Comparison of ENCODE assay signal across 8 mouse cellular contexts in genomic region chr17:43581012-43581467, GRCm38 (mm10). TPM values are rescaled to one million over a fixed set of nuclear protein-coding genes. Genes with fewer than 3 reads are reported as not detected.
DNase-seq lines count a peak whose midpoint lies in the region; ATAC-seq and TF ChIP-seq lines count a peak whose summit lies in the region.

No protein-coding gene starts in this region.

- peak; percentile 10 for DNase-seq in urinary bladder, postnatal 14 days (ENCODE audit: low spot score)
- DNase-seq in urinary bladder, adult 18-20 months (ENCODE audit: low spot score in 2 of 2) = no peak
- peak; percentile 33 to 53 for DNase-seq in heart, adult 9 months (ENCODE audit: low spot score in 2 of 2)
- DNase-seq in kidney, adult 2 months = peak; percentile 40
- peak; percentile 30 for DNase-seq in lung, postnatal 10 days
- no peak for DNase-seq in thymus, postnatal 14 days
- DNase-seq in spleen, postnatal 10 days (ENCODE audit: low spot score in 2 of 2) = no peak

- no peaks in the 10 kb centered on the region for H3K9me3 ChIP-seq in stomach, embryonic 15.5 days

- H3K27me3 ChIP-seq in kidney, adult 2 months (replicated peaks; ENCODE audit: control insufficient read depth, insufficient read depth, low read length) = no peaks in the 10 kb centered on the region
- no peaks in the 10 kb centered on the region for H3K27me3 ChIP-seq in stomach, embryonic 15.5 days (replicated peaks)

- WGBS in kidney, adult 2 months = 19% methylated on average over 8 of the region's 8 CpGs
- 24% methylated on average over 8 of the region's 8 CpGs for WGBS in stomach, embryonic 15.5 days

- no peaks in the 10 kb centered on the region; the same call in 1 of the 2 replicates for H3K4me1 ChIP-seq in kidney, adult 2 months (ENCODE audit: control insufficient read depth, insufficient read depth, low read length)
- H3K4me1 ChIP-seq in stomach, embryonic 15.5 days = no peaks in the 10 kb centered on the region; the same call in 1 of the 2 replicates

- ATAC-seq in stomach, embryonic 15.5 days (ENCODE audit: insufficient read depth, low FRiP score, low read depth) = peak; percentile 66; the same call in 1 of the 2 replicates

- H3K4me3 ChIP-seq in kidney, adult 2 months (ENCODE audit: insufficient read depth, low read depth, low read length) = peak overlapping the region; percentile 2; the same call in 1 of the 2 replicates
- no peak overlapping the region for H3K4me3 ChIP-seq in stomach, embryonic 15.5 days (replicated peaks)

- no peak for TF ChIP-seq CTCF in kidney, adult 2 months (conservative IDR thresholded peaks at IDR 0.05; ENCODE audit: insufficient read depth, insufficient read length, low read depth, low read length)

- H3K4me2 ChIP-seq in stomach, embryonic 15.5 days = peak overlapping the region; percentile 15; the same call in 1 of the 2 replicates

- H3K36me3 ChIP-seq in kidney, adult 2 months (ENCODE audit: control insufficient read depth, insufficient read depth, low read length) = no peaks in the 10 kb centered on the region
- no peaks in the 10 kb centered on the region for H3K36me3 ChIP-seq in stomach, embryonic 15.5 days

- no peak for TF ChIP-seq POLR2A in kidney, adult 2 months (IDR thresholded peaks at IDR 0.05; ENCODE audit: low read depth, low read length)

- H3K9ac ChIP-seq in stomach, embryonic 15.5 days = no peak overlapping the region; the same call in 1 of the 2 replicates

- H3K27ac ChIP-seq in kidney, adult 2 months (ENCODE audit: insufficient read depth, low read depth, low read length) = no peak overlapping the region
- no peak overlapping the region for H3K27ac ChIP-seq in stomach, embryonic 15.5 days

RNA-seq across cellular contexts. Expression of gene Pla2g7, which starts 13.1 kb away (rescaled TPM):
- polyA plus RNA-seq in kidney, adult 2 months (2012; rRNA removed) = 12.9 and 13.4 TPM in 2 replicates
- 11.3 and 12.0 TPM in 2 replicates for polyA plus RNA-seq in stomach, embryonic 15.5 days (2015; fragmentation: Nextera tagmentation; extraction: Ambion mirVana)

RNA-seq across cellular contexts. Expression of gene Ankrd66, which starts 37.6 kb away (rescaled TPM):
- polyA plus RNA-seq in kidney, adult 2 months (2012; rRNA removed) = not detected in 2 replicates
- polyA plus RNA-seq in stomach, embryonic 15.5 days (2015; fragmentation: Nextera tagmentation; extraction: Ambion mirVana) = 0.17 and 0.23 TPM in 2 replicates

RNA-seq across cellular contexts. Expression of gene Tdrd6, which starts 49.1 kb away (rescaled TPM):
- polyA plus RNA-seq in kidney, adult 2 months (2012; rRNA removed) = 0.23 and 0.34 TPM in 2 replicates
- polyA plus RNA-seq in stomach, embryonic 15.5 days (2015; fragmentation: Nextera tagmentation; extraction: Ambion mirVana) = 0.04 and 0.14 TPM in 2 replicates

Comparison
In these comparisons a context has a peak if more than half of its experiments do, and no peak if none do; other contexts are left out.
1. DNase-seq: peak in urinary bladder, postnatal 14 days (single experiment), heart, adult 9 months (2 of 2), kidney, adult 2 months (single experiment) and lung, postnatal 10 days (single experiment); none in urinary bladder, adult 18-20 months (0 of 2), thymus, postnatal 14 days (single experiment) and spleen, postnatal 10 days (0 of 2).